Mouse (Mus musculus) heart, postnatal 4 days (tissue): ENCODE data around the gene Oas3. TPM values are rescaled to one million over a fixed set of nuclear protein-coding genes. Genes with fewer than 3 reads are reported as not detected.
A peak's percentile ranks its signal among the peaks of the same experiment; 100 is the strongest.
"Not testable (repeated sequence)": the region's sequence is repeated elsewhere in the genome, so short reads cannot be mapped to it uniquely, and the experiment has no call there.

Experiments used
- DNase-seq: peaks from one replicate; pipeline ENCODE4 v3.0.0; 2021
- total RNA-seq, 2 experiments: library from RNA; stranded (reverse); gene quantifications; 2 replicates each; pipeline ENCODE4 v1.2.3; 2021

Oas3 gene
- total RNA-seq, result under 1 TPM; 0.07 to 0.14 TPM

DNA sequence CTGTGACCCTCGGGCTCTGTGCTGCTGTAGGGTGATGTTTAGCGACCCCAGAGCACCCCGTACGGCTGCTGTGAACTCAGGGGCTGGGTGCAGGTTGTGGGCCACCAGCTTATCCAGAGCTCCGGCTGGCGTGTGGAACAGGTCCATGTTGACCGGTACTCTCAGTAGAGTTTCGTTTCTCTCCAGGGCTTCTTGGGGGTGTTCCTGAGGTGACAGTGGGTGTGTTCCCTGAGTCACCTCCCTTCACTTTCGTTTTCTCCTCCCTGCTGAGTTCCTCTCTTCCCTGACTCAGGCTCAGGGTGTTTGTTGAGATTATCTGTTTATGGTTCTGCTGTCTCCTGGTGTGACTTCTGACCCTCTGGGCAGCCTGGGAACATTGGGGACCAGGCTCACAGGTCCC is at the start of gene Oas3:
Oas3 (minus strand) TSS at position 184 of the 400 bp plus-strand sequence.
- DNase-seq, result no peak

- no peak for DNase-seq
These were observed 41.5 kb upstream of the Oas3 start for GRCm38 (mm10) chr5:120818999-120819398.

GRCm38 (mm10) chr5:120815949-120816348 is 38.5 kb upstream of the Oas3 start:
- DNase-seq, result peak; percentile 25

DNA sequence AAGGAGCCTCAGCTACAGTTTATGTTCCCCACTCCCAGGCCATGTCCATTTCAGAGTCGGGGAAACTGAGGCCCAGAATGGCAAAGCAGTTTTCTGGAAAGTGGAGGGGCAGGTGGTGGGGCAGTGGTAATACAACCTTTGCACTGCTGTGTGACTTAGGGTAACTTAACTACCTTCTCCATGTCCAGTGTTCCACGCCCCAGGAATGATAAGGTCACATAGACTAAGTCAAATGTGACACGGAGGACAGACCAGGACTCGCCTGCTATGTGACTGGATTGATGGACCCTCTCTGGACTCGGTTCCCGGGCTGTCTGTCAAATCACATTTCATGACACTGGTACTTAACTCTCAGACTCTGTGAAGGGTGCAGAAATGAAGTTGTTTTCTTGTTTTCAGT is 35.6 kb upstream of the Oas3 start:
- no peak for DNase-seq

DNA sequence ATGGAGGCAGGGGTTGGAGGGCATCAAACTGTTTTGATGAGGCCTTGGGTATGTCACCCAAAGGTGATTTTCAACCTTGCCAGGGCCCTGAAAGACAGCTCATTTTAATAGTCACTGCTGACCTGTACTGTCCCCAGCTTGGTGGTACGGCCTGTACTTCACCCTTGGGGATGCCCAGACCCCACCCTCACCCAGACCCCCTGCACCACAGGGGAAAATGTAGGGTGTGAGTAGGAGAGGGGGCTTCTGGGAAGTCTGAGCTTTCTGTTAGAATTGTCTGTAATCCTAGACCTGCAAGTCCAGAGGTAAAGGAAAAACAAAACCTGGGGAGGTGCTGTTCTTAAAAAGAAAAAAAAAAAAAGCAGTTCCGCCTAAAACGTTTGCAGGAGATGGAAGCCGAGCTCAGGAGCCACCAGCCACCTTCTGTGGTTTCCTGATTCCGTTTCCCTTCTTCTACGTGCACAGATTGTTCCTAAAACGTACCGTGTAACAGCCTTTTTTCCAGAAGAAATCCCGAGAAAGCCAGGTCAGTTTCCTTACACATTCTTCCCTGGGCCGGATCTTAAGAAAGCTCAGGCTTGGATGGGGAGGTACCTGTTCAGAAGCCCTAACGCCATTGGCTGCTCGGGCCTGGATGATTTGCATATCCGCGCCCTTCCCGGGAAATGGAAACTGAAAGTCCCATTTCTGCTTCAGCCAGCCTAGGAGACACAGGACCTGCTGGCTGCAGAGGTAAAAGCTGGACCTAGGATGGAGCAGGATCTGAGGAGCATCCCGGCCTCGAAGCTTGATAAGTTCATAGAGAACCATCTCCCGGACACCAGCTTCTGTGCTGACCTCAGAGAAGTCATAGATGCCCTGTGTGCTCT is 34.7 kb upstream of the Oas3 start, which contains the start of gene Oas1c:
Oas1c (minus strand) TSS at position 564 of the 869 bp plus-strand sequence.
- DNase-seq, result peak; percentile 82

- DNase-seq, result no peak
These were observed 31.7 kb upstream of the Oas3 start for GRCm38 (mm10) chr5:120809171-120809570.

DNA sequence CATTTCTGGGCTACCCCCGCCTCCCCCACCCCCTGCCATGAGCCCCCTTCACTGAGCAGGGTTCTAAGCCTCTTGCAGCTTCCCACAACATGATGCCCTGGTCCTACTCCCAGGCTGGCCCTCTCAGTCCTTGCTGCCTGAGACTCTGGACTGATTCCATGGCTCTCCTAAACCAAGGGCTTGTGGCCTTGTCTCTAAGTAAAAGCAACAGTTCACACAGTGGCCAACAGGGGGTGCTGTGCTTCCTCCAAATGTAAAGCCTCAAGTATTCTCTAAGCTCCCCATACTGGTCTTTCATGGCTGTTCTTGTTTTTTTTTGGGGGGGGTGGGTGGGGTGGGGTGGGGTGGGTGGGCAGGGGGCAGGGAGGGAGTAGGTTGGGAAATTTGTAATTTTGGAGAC is 29.0 kb upstream of the Oas3 start:
- peak; percentile 48 for DNase-seq

DNA sequence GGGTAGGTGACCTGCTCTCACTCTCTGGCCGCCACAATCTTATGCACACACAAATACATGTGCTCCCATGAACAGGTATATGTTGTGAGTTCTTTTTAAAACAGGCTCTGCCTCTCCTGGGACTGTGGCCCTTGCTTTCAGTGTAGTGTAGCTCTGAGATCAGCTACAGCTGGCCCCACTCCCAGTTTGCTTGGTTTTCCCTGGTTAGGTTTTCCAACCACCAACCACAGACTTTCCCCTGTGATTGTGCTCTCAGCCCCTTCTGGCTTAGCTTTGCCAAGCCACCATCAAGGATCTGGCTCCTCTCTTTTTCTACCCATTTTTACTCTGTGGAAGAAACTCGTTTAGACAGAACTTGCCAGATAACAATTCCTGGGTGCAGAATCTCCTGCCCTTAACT is 26.1 kb upstream of the Oas3 start:
- DNase-seq, result no peak

DNA sequence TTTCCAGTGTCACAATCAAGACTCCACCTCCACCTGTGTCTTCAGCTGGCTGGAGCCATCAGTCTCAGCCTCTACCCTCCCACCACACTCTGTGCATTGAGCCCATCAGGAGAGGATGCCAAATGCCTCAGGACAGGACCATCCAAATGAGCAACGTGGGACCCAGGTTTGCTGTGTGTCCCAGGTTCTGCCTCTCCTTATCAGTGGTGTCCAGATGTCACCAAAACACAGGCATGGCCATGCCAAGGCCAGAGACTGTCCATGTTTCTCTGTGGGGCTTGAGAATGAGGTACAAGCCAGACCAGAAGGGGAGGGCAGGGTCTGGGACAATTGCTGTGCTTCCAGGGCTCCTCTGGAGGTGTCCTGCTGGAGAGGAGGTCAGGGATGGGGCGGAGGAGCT is 21.5 kb upstream of the Oas3 start:
- not testable (repeated sequence) for DNase-seq

DNA sequence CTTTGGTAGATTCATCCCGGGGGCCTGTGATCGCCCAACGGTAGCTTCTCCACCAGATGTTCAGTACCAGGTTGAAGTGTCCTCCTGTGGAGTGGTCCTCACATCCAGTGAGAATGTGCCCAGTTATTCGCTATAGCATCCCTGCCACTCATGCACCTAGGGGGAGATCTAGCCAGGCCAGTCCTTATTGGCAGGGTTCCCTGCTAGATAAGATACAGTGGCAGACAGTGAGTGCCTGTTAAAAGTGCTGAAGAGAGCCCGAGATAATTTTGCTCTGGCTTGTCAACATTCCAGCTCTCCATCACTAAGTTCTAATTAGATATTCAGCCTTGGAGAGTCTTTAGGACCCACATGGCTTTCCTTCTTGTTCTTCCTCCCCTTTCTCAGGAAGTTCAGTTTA is 20.7 kb upstream of the Oas3 start:
- not testable (repeated sequence) for DNase-seq

GRCm38 (mm10) chr5:120795480-120796034 is 18.1 kb upstream of the Oas3 start, which contains the start of gene Oas1e:
Gene Oas1e, minus strand, starts transcription at chr5:120795530.
- not testable (repeated sequence) for DNase-seq

- peak; percentile 49 for DNase-seq
These were observed 15.6 kb upstream of the Oas3 start for GRCm38 (mm10) chr5:120793043-120793442.

- DNase-seq, result no peak
These were observed 9.6 kb upstream of the Oas3 start for GRCm38 (mm10) chr5:120787042-120787441.

DNA sequence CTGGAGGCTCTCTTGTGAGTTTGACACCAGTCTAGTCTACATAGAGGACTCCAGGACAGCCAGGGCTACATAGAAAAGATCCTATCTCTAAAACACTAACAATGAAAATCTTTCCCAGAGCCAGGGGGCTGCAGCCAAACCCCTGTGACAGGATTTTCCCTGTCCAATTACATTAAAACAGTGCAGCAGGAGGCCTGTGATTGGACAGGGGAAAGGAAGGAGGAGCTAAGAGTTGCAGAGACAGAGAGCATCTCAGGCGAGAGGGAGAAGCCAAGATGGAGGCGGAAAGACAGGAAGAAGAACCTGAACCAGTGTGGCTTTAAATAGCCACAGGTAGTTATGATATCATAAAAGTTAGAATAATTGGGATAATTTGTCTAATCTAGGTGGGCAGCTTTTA is 5.0 kb upstream of the Oas3 start:
- no peak for DNase-seq

- no peak for DNase-seq
These were observed 4.2 kb upstream of the Oas3 start for GRCm38 (mm10) chr5:120781646-120782045.

GRCm38 (mm10) chr5:120779922-120780321 is 2.5 kb upstream of the Oas3 start:
- DNase-seq, result peak; percentile 20

DNA sequence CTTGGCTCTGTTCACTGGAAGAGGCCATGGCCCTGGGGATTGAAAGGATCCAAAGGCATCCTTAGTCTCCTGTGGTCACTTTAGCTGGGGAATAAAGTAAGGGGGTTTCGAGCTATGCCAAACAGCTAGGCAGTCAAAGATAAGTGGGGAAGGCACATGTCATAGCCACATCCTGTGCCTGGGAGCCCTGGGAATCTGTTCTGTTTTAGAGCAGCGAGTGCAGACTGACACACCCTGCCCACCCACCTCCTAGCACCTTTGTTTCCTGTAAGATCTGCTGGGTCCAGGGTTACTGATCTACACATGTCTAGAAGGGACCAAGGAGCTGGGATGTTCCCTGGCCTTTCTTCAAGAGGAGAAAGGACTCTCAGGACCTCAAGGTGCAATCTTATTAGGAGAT is 1.5 kb upstream of the Oas3 start:
- DNase-seq, result no peak

GRCm38 (mm10) chr5:120776801-120777200 is 660 bp downstream of the Oas3 start:
- DNase-seq, result no peak

DNA sequence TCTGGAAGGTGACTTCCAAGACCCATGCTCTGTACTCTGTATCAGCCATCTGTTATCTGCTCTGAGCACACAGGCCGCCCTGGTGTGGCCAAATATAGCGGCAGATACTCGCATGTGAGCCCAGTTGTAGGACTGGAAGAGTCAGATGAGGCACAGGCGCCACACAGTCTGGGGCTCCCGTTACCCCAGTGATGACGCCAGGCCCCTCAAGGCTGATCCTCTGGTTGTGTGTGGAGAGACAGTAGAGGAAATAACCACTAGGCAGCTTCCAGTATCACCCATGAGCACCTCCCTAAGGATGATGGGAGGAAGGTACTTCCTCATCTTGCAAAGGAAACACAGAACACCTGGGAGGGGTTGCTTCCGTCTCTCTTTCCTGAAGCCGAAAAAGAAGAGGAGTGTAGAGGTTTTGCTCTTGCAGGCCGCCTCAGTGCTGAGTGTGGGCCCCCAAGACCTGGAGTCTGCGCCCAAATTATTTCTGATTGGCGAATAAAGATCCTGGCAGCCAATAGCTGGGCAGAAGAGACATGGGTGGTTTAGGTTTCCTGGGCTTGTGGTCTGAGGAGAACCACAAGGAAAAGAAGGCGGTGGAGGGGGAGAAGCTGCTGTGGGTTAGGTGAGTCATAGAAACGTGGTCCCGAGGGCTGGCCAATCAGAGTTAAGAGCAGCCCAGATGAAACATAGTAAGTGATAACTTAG is 2.0 kb downstream of the Oas3 start:
- no peak for DNase-seq

- DNase-seq, result no peak
These were observed 8.1 kb downstream of the Oas3 start for GRCm38 (mm10) chr5:120769396-120769795.

GRCm38 (mm10) chr5:120765010-120765409 is 12.5 kb downstream of the Oas3 start:
- DNase-seq, result no peak

DNA sequence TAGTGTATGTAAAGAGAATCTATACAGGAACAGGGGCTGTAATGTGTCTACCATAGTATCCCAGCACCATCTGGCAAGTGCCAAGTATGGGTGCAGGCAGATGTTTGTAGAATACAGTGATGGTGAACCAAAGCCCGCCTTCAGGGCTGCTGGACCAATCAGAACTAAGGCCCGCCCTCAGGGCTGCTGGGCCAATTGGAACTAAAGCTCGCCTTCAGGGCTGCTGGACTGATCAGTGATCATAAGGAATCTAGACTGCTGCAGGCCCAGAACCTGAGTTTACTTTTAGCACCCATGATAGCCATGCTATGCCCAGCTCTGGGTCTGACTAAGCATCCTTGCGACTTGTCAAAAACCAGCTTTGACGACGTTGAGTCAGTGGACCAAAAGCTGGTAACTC is 15.6 kb downstream of the Oas3 start:
- peak; percentile 36 for DNase-seq

DNA sequence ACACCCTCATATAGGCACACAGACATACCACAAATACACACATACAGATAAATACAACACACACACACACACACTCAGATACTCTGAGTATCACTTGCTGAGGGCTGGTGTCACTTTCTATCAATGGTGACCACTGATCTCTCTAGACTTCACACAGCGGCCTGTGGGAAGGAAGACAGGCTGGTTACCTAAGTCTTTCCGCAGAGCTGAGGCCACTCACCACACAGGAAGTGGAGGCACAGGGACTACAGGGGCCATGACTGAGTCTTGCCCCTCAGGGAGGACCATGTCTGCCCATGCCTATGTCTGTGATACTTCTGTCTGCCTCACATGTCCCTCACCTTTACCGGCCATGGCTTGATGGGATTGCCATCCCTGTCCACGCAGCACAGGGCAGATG is 23.2 kb downstream of the Oas3 start:
- no peak for DNase-seq
